Mouse (Mus musculus): Measurements from ENCODE around the gene Abhd12. TPM values are rescaled to one million over a fixed set of nuclear protein-coding genes. Genes with fewer than 3 reads are reported as not detected.

The Abhd12 gene
- polyA plus RNA-seq, 1 experiment from 2014 or later: 63.0 TPM

DNA sequence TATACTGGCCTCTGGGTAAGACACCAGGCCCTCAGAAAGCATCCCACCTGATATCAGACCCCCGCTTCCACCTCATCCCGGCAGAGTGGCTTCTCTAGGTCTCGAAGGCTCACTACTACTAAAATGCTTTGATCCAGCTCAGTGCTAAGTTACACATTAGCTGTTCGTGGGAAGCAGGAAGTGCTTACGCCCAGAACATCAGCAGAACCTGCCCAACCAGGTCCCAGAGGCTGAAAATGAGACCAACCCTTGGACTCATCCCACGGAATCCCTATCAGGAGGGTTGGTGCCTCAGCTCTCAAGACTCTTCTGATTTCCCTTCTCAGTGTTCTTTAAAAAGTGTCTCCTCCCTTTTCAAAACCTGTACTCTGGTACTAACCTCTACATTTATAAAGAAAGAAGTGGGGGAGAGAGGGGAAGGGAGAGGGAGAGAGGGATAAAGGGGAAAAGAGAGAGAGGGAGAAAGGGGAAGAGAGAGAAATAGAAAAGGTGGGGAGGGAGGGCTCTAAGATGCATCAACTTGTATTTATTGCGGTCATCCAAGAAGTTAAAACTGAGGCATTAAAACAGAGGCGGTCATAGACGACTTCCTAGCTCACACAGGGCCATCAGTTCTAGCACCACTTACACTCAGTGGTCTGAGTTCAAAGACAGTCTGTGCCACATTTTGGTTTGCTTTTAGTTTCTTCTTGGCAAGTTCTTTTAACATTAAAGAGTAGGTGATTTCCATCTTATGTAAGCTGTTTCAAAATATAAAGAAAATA, 45.6 kb downstream of the Abhd12 start:
- no peak overlapping the region for H3K27ac ChIP-seq (ENCODE audit: low read length)

DNA sequence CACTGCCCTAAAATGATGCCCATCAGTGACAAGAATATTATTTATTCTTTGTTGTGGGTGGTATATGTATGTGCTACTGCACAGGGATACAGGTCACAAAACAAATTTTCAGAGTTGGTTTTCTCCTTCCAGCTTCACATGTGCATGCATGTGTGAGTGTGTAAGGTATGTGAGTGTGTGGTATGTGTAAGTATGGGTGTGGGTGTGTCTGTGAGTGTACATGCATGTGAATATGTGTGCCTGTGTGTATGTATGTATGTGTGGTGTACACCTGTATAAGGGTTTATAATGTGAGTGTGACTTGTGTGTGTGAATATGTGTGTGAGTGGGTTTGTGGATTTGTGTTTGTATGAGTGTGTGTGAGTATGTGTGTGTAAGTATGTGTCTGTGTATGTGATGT, 49.4 kb downstream of the Abhd12 start:
- no peak overlapping the region for H3K4me3 ChIP-seq (ENCODE audit: low read depth, low read length)
- no peak overlapping the region for H3K4me2 ChIP-seq (replicated peaks; ENCODE audit: low read depth, low read length)
- H3K9ac ChIP-seq (replicated peaks; ENCODE audit: low read depth, low read length): no peak overlapping the region
- ATAC-seq (ENCODE audit: insufficient number of reproducible peaks, insufficient read depth, low FRiP score, low read depth): no peak
- no peaks in the 10 kb centered on the region for H3K4me1 ChIP-seq (ENCODE audit: control insufficient read depth, insufficient read depth, low read length)
- H3K9me3 ChIP-seq (ENCODE audit: control insufficient read depth, low read depth, low read length): no peaks in the 10 kb centered on the region
- no peaks in the 10 kb centered on the region for H3K27me3 ChIP-seq (ENCODE audit: control insufficient read depth, insufficient read depth, low read length)
- no peaks in the 10 kb centered on the region for H3K36me3 ChIP-seq (ENCODE audit: control insufficient read depth, insufficient read depth, low read length)
- no peak overlapping the region for H3K27ac ChIP-seq (ENCODE audit: low read length)

More for the DNA sequence above, 45.6 kb downstream of the Abhd12 start:
- Histone ChIP-seq H3K4me3 (ENCODE audit: low read depth, low read length) (no peak overlapping the region), H3K4me2 (replicated peaks; ENCODE audit: low read depth, low read length) (no peak overlapping the region), H3K9ac (replicated peaks; ENCODE audit: low read depth, low read length) (no peak overlapping the region), H3K27me3 (ENCODE audit: control insufficient read depth, insufficient read depth, low read length) (no peaks in the 10 kb centered on the region), H3K4me1 (ENCODE audit: control insufficient read depth, insufficient read depth, low read length) (no peaks in the 10 kb centered on the region), H3K36me3 (ENCODE audit: control insufficient read depth, insufficient read depth, low read length) (no peaks in the 10 kb centered on the region), H3K9me3 (ENCODE audit: control insufficient read depth, low read depth, low read length) (no peaks in the 10 kb centered on the region)
- no peak for ATAC-seq (ENCODE audit: insufficient number of reproducible peaks, insufficient read depth, low FRiP score, low read depth)
- 74% methylated on average over 9 of the region's 9 CpGs for WGBS

- no peak for ATAC-seq (ENCODE audit: insufficient number of reproducible peaks, insufficient read depth, low FRiP score, low read depth)
- Histone ChIP-seq H3K4me1 (ENCODE audit: control insufficient read depth, insufficient read depth, low read length) (no peaks in the 10 kb centered on the region), H3K27me3 (ENCODE audit: control insufficient read depth, insufficient read depth, low read length) (no peaks in the 10 kb centered on the region), H3K27ac (ENCODE audit: low read length) (no peak overlapping the region), H3K4me3 (ENCODE audit: low read depth, low read length) (no peak overlapping the region), H3K36me3 (ENCODE audit: control insufficient read depth, insufficient read depth, low read length) (no peaks in the 10 kb centered on the region), H3K4me2 (replicated peaks; ENCODE audit: low read depth, low read length) (no peak overlapping the region), H3K9me3 (ENCODE audit: control insufficient read depth, low read depth, low read length) (no peaks in the 10 kb centered on the region), H3K9ac (replicated peaks; ENCODE audit: low read depth, low read length) (no peak overlapping the region)
- WGBS: 68% methylated on average over 9 of the region's 9 CpGs
Observed at GRCm38 (mm10) chr2:150851251-150851650, 53.3 kb downstream of the Abhd12 start.

DNA sequence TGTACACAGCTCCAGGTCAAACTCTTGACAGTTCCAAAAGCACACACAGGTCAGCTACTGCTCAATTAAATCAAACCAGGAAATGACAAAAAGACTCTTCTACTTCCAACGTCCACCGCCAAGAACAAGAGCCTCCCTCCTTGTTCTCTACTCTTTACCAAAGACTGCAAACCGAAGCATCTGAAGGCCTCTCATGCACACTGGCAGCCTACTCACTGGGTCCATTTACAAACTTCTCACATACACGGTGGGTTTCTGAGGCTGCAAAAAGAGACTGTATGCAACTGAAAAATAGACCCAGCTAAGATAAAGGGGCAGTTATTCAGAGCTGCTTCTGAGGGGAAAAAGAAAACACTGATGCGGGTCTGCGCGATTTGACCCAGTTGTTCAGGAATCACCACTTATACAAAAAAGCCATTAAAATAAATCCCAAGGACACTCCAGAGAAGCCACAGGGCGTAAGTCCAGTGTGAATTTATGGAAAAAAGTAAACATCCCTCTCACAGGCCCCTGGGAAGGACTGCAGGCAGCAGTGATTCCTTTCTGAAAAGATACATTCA, 57.0 kb downstream of the Abhd12 start:
- Histone ChIP-seq H3K9me3 (ENCODE audit: control insufficient read depth, low read depth, low read length) (no peaks in the 10 kb centered on the region), H3K4me2 (replicated peaks; ENCODE audit: low read depth, low read length) (no peak overlapping the region), H3K4me3 (ENCODE audit: low read depth, low read length) (no peak overlapping the region), H3K4me1 (ENCODE audit: control insufficient read depth, insufficient read depth, low read length) (no peaks in the 10 kb centered on the region), H3K27ac (ENCODE audit: low read length) (no peak overlapping the region), H3K9ac (replicated peaks; ENCODE audit: low read depth, low read length) (no peak overlapping the region), H3K36me3 (ENCODE audit: control insufficient read depth, insufficient read depth, low read length) (no peaks in the 10 kb centered on the region), H3K27me3 (ENCODE audit: control insufficient read depth, insufficient read depth, low read length) (no peaks in the 10 kb centered on the region)
- 54% methylated on average over 8 of the region's 8 CpGs for WGBS
- ATAC-seq (ENCODE audit: insufficient number of reproducible peaks, insufficient read depth, low FRiP score, low read depth): no peak

- Histone ChIP-seq H3K4me3 (ENCODE audit: low read depth, low read length) (no peak overlapping the region), H3K27me3 (ENCODE audit: control insufficient read depth, insufficient read depth, low read length) (no peaks in the 10 kb centered on the region), H3K9me3 (ENCODE audit: control insufficient read depth, low read depth, low read length) (no peaks in the 10 kb centered on the region), H3K4me2 (replicated peaks; ENCODE audit: low read depth, low read length) (no peak overlapping the region), H3K9ac (replicated peaks; ENCODE audit: low read depth, low read length) (no peak overlapping the region), H3K36me3 (ENCODE audit: control insufficient read depth, insufficient read depth, low read length) (no peaks in the 10 kb centered on the region), H3K27ac (ENCODE audit: low read length) (no peak overlapping the region), H3K4me1 (ENCODE audit: control insufficient read depth, insufficient read depth, low read length) (no peaks in the 10 kb centered on the region)
- ATAC-seq (ENCODE audit: insufficient number of reproducible peaks, insufficient read depth, low FRiP score, low read depth): no peak
- WGBS: 83% methylated on average over 1 of the region's 1 CpGs
Observed at GRCm38 (mm10) chr2:150844798-150845197, 59.7 kb downstream of the Abhd12 start.

GRCm38 (mm10) chr2:150842049-150842461, 62.5 kb downstream of the Abhd12 start:
- Histone ChIP-seq H3K36me3 (ENCODE audit: control insufficient read depth, insufficient read depth, low read length) (no peaks in the 10 kb centered on the region; the same call in 1 of the 2 replicates), H3K4me3 (ENCODE audit: low read depth, low read length) (no peak overlapping the region), H3K27ac (ENCODE audit: low read length) (no peak overlapping the region), H3K27me3 (ENCODE audit: control insufficient read depth, insufficient read depth, low read length) (no peaks in the 10 kb centered on the region), H3K4me2 (replicated peaks; ENCODE audit: low read depth, low read length) (no peak overlapping the region), H3K9me3 (ENCODE audit: control insufficient read depth, low read depth, low read length) (no peaks in the 10 kb centered on the region), H3K9ac (replicated peaks; ENCODE audit: low read depth, low read length) (no peak overlapping the region), H3K4me1 (ENCODE audit: control insufficient read depth, insufficient read depth, low read length) (no peaks in the 10 kb centered on the region)
- WGBS: 61% methylated on average over 7 of the region's 7 CpGs
- ATAC-seq (ENCODE audit: insufficient number of reproducible peaks, insufficient read depth, low FRiP score, low read depth): no peak

- no peaks in the 10 kb centered on the region; the same call in 1 of the 2 replicates for H3K36me3 ChIP-seq (ENCODE audit: control insufficient read depth, insufficient read depth, low read length)
- H3K27me3 ChIP-seq (ENCODE audit: control insufficient read depth, insufficient read depth, low read length): no peaks in the 10 kb centered on the region
- H3K4me2 ChIP-seq (replicated peaks; ENCODE audit: low read depth, low read length): no peak overlapping the region
- H3K9me3 ChIP-seq (ENCODE audit: control insufficient read depth, low read depth, low read length): no peaks in the 10 kb centered on the region
- H3K27ac ChIP-seq (ENCODE audit: low read length): no peak overlapping the region
- ATAC-seq (ENCODE audit: insufficient number of reproducible peaks, insufficient read depth, low FRiP score, low read depth): no peak
- H3K9ac ChIP-seq (replicated peaks; ENCODE audit: low read depth, low read length): no peak overlapping the region
- H3K4me1 ChIP-seq (ENCODE audit: control insufficient read depth, insufficient read depth, low read length): no peaks in the 10 kb centered on the region
- no peak overlapping the region for H3K4me3 ChIP-seq (ENCODE audit: low read depth, low read length)
- WGBS: 49% methylated on average over 11 of the region's 11 CpGs
Observed at GRCm38 (mm10) chr2:150841109-150841508, 63.4 kb downstream of the Abhd12 start.

- Histone ChIP-seq H3K27me3 (ENCODE audit: control insufficient read depth, insufficient read depth, low read length) (no peaks in the 10 kb centered on the region), H3K9ac (replicated peaks; ENCODE audit: low read depth, low read length) (no peak overlapping the region), H3K4me3 (ENCODE audit: low read depth, low read length) (no peak overlapping the region), H3K4me1 (ENCODE audit: control insufficient read depth, insufficient read depth, low read length) (no peaks in the 10 kb centered on the region), H3K9me3 (ENCODE audit: control insufficient read depth, low read depth, low read length) (no peaks in the 10 kb centered on the region), H3K4me2 (replicated peaks; ENCODE audit: low read depth, low read length) (no peak overlapping the region), H3K27ac (ENCODE audit: low read length) (no peak overlapping the region), H3K36me3 (ENCODE audit: control insufficient read depth, insufficient read depth, low read length) (peaks cover 4% of the 10 kb centered on the region; the same call in 1 of the 2 replicates)
- no peak for ATAC-seq (ENCODE audit: insufficient number of reproducible peaks, insufficient read depth, low FRiP score, low read depth)
- 72% methylated on average over 12 of the region's 12 CpGs for WGBS
Observed at GRCm38 (mm10) chr2:150839686-150840471, 64.7 kb downstream of the Abhd12 start.
